Mouse (Mus musculus) MEL (cell line): Measurements from ENCODE around the gene Mzt1.

ENCODE experiments used
- CHD1 ChIP-seq: IDR thresholded peaks from 2 replicates; pipeline ENCODE4 v1.6.1; 2012; ENCODE audit warnings: low read depth, mild to moderate bottlenecking, inconsistent platforms, low read length, improper control_type of control experiment
- CTCF ChIP-seq, 3 experiments: IDR thresholded peaks in 2 of 3; conservative IDR thresholded peaks in 1 of 3; 2 replicates each; pipeline ENCODE4 v1.5.1; 2011 to 2012; ENCODE audit warnings: low read length in 3 of 3, low read depth in 2 of 3, mild to moderate bottlenecking in 2 of 3, improper control_type of control experiment in 1 of 3, inconsistent platforms in 1 of 3, mixed read lengths in 1 of 3, moderate library complexity in 1 of 3; ENCODE audit not compliant: control insufficient read depth in 1 of 3, insufficient read depth in 1 of 3, poor library complexity in 1 of 3, severe bottlenecking in 1 of 3
- EP300 ChIP-seq, 2 experiments: IDR thresholded peaks; 2 replicates each; pipeline ENCODE4 v1.6.1; 2011; ENCODE audit warnings: improper control_type of control experiment in 2 of 2, low read length in 2 of 2, low read depth in 1 of 2, mild to moderate bottlenecking in 1 of 2
- JUND ChIP-seq: IDR thresholded peaks from 2 replicates; pipeline ENCODE4 v1.6.1; 2011; ENCODE audit warnings: low read depth, mild to moderate bottlenecking, improper control_type of control experiment, low read length
- KAT2A ChIP-seq: conservative IDR thresholded peaks from 2 replicates; pipeline ENCODE4 v1.6.1; 2012; ENCODE audit warnings: low read depth, low read length, improper control_type of control experiment, inconsistent platforms
- MXI1 ChIP-seq: IDR thresholded peaks from 2 replicates; pipeline ENCODE4 v1.6.1; 2011; ENCODE audit warnings: mild to moderate bottlenecking, low read depth, low read length, improper control_type of control experiment
- MYC ChIP-seq: IDR thresholded peaks from 2 replicates; pipeline ENCODE4 v1.6.1; 2011; ENCODE audit warnings: low read depth, mild to moderate bottlenecking, low read length, improper control_type of control experiment, moderate library complexity
- NELFE ChIP-seq: IDR thresholded peaks from 2 replicates; pipeline ENCODE4 v1.6.1; 2011; ENCODE audit warnings: low read depth, low read length, improper control_type of control experiment
- POLR2A ChIP-seq, 2 experiments: IDR thresholded peaks; 2 replicates each; pipeline ENCODE4 v1.6.1; 2011 to 2012; ENCODE audit warnings: low read length in 2 of 2, mild to moderate bottlenecking in 2 of 2, control low read depth in 1 of 2, improper control_type of control experiment in 1 of 2, low read depth in 1 of 2, moderate library complexity in 1 of 2; ENCODE audit not compliant: control insufficient read depth in 1 of 2, insufficient read depth in 1 of 2, poor library complexity in 1 of 2
- POLR2AphosphoS5 ChIP-seq: IDR thresholded peaks from 2 replicates; pipeline ENCODE4 v1.6.1; 2012; ENCODE audit warnings: low read depth, borderline replicate concordance, mild to moderate bottlenecking, inconsistent platforms, low read length, moderate library complexity, mixed read lengths
- ZC3H11A ChIP-seq: IDR thresholded peaks from 2 replicates; pipeline ENCODE4 v1.6.1; 2012; ENCODE audit warnings: low read depth, mild to moderate bottlenecking, inconsistent platforms, low read length, improper control_type of control experiment

DNA sequence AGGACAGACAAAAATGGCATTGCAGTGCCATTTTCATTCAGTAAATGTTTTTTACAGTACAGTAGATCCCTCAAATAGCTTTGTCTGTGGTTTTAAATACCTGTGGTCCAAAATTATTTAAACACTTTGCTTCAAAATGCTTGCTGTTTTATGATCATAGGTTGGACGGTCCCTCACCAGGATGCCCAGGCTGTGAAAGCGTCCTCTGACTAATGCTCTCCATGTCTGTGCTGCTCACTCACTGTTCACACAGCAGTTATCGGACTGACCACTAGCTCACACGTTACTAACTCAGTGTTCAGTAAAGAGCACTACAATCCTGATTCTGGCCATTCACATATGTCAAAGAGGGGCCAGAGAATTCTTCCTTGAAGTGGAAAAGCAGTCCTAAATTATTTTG is 25.2 kb upstream of the Mzt1 start:
- TF ChIP-seq JUND (no peak), EP300 (IDR thresholded peaks at IDR 0.05; ENCODE audit: low read depth in 1 of 2, low read length in 2 of 2) (no peak), MXI1 (no peak), CTCF (IDR thresholded peaks at IDR 0.05 in 2 of 3, conservative IDR thresholded peaks at IDR 0.05 in 1 of 3; ENCODE audit: control insufficient read depth in 1 of 3, insufficient read depth in 1 of 3, low read depth in 2 of 3, low read length in 3 of 3, poor library complexity in 1 of 3, severe bottlenecking in 1 of 3) (no peak), POLR2AphosphoS5 (no peak), CHD1 (no peak), ZC3H11A (no peak), POLR2A (IDR thresholded peaks at IDR 0.05; ENCODE audit: control insufficient read depth in 1 of 2, insufficient read depth in 1 of 2, low read depth in 1 of 2, low read length in 2 of 2, poor library complexity in 1 of 2) (no peak), NELFE (no peak), MYC (no peak), KAT2A (no peak)
